Mouse (Mus musculus) myocyte (in vitro differentiated cells): Measurements from ENCODE around the gene Olfr304.
"Not testable (repeated sequence)": the region's sequence is repeated elsewhere in the genome, so short reads cannot be mapped to it uniquely, and the experiment has no call there.

Experiments
- E2F4 ChIP-seq: IDR thresholded peaks from one replicate; pipeline ENCODE4 v1.6.1; 2011; ENCODE audit warnings: mild to moderate bottlenecking, control low read depth, moderate library complexity; ENCODE audit not compliant: insufficient read depth
- POLR2A ChIP-seq: IDR thresholded peaks from one replicate; pipeline ENCODE4 v1.6.1; 2011; ENCODE audit warnings: low read depth, mild to moderate bottlenecking, control low read depth, moderate library complexity; ENCODE audit not compliant: insufficient read length

DNA sequence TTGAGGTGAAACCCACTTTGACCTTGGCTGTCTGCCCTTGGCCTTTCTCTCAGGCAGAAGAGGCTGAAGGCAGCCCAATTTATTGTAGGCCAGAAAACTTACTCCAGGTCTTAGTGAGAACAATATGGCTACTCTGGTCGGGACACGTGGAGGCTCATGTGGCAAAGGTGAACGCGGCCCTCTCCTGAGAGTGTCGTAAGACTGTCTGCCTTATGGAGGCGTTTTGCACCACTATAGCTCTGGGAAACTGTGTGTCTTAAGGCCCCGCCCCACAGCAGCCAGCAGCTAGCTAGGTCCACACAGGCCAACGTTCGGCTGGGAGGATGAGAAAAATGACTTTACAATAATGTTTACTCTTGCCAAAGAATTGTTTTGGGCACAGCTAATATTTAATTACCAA is 40.2 kb downstream of the Olfr304 start:
- not testable (repeated sequence) for TF ChIP-seq E2F4, POLR2A
